Mouse (Mus musculus): Measurements from ENCODE around the gene Cdsn. TPM values are rescaled to one million over a fixed set of nuclear protein-coding genes. Genes with fewer than 3 reads are reported as not detected.

The Cdsn gene
- total RNA-seq, 2 experiments from 2014 or later: not detected

DNA sequence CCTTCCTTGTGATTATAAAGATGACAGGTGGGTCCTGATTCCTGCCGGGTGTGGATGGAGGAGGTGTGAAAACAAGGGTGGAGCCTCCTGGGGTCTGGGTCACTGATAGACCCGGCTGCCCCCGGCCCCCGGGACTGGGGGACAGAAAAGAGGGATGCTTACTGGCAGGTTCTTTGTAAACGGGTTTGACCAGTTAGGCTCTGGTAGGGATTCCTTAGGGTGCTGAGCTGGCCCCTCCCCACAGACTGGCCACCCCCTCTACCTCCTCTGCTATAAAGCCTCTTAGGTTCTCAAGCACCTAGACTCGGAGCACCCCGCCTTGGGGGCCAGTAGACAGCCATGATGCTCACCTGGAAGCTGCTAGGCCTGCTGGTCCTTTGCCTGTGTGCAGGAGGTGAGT, 19.0 kb upstream of the Cdsn start, which contains the start of gene Psors1c2:
Gene Psors1c2 (plus strand): TSS at position 301 of the 400 bp plus-strand sequence.
- ATAC-seq (ENCODE audit: poor library complexity, severe bottlenecking): no peak

- peak; percentile 75 for ATAC-seq (ENCODE audit: poor library complexity, severe bottlenecking)
Measured at GRCm38 (mm10) chr17:35534343-35534742, 17.6 kb upstream of the Cdsn start.

GRCm38 (mm10) chr17:35537421-35537820, 14.5 kb upstream of the Cdsn start:
- ATAC-seq (ENCODE audit: poor library complexity, severe bottlenecking): no peak

DNA sequence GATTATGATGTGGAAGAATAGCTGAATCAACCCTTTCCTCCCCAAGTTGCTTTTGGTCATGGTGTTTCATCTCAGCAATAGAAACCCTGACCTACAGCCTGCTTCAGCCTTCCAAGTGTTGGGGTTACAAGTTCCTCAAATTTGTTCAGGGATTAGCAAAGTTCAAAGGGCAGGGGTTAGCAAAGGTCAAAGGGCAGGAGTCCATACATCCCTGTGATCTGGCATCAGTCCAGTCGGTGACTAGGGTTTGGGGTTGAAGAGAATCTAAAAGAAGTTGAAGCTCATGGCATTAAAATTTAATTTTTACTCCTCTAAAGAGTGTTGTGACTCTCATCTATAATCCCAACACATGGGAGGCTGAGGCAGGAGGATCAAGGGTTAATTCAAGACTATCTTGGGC, 13.5 kb upstream of the Cdsn start:
- no peak for ATAC-seq (ENCODE audit: poor library complexity, severe bottlenecking)

DNA sequence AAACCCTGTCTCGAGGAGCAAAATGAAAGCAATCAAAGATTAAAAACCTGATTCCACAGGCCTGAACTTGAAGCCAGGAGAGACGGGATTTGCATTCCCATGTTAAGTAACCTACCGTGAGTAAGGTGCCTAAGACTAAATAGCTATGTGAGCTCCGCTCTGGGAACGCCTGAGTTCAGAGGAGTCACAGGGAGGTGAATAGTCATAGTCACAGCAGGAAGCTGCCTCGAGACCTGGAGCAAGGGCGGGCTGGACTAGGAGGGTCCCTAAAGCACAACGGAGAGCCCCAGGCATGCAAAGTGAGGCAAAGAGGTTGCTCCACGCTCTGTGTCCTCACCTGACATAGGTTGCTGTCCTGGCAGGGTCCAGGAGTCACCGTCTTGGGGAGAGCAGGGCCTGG, 12.4 kb upstream of the Cdsn start:
- ATAC-seq (ENCODE audit: poor library complexity, severe bottlenecking): no peak

- ATAC-seq (ENCODE audit: poor library complexity, severe bottlenecking): no peak
Measured at GRCm38 (mm10) chr17:35542761-35543411, 9.0 kb upstream of the Cdsn start.

GRCm38 (mm10) chr17:35543412-35543861, 8.5 kb upstream of the Cdsn start:
- no peak for ATAC-seq (ENCODE audit: poor library complexity, severe bottlenecking)

DNA sequence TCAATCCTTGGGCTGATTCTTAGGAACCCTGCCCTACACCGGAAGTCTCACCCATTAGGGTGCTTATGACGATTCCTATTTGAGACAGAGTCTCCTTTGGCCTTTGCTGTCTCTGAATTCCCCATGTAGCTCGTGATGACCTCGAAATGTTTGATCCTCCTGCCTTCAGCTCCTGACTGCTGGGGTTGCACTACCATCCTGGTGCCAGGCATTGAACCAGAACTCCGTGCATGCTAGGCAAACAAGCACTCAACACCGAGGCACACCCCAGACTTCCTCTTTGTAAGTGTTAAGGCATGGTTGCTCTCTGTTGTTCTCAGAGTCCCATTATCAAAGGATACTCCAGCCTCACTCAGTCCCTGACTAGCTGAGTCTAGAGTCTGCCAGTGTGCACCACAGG, 7.9 kb upstream of the Cdsn start:
- no peak for ATAC-seq (ENCODE audit: poor library complexity, severe bottlenecking)

- 0 out of 2 replicates have a peak, but pooled peaks have one; percentile 52 for ATAC-seq (ENCODE audit: poor library complexity, severe bottlenecking)
Measured at GRCm38 (mm10) chr17:35544680-35545079, 7.2 kb upstream of the Cdsn start.

DNA sequence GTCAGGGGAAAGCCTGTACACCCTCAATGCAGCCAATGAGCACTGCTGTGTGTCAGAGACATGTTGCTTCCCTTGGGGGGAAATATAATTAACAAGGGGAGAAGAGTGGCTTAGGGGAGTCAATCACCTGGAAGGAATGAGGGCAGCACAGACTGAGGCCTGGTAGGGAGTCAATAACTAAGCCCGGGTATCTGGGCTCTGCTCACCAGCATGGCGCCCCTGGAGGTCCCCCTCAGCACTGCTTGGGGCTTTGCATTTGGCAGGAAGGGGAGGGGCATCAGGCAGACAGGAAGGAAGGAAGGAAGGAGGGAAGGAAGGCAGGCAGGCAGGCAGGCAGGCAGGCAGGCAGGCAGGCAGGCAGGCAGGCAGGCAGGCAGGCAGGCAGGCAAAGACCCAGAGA, 4.5 kb upstream of the Cdsn start:
- ATAC-seq (ENCODE audit: poor library complexity, severe bottlenecking): no peak

- ATAC-seq (ENCODE audit: poor library complexity, severe bottlenecking): no peak
Measured at GRCm38 (mm10) chr17:35548636-35549035, 3.3 kb upstream of the Cdsn start.

- no peak for ATAC-seq (ENCODE audit: poor library complexity, severe bottlenecking)
Measured at GRCm38 (mm10) chr17:35549437-35550142, 2.3 kb upstream of the Cdsn start.

DNA sequence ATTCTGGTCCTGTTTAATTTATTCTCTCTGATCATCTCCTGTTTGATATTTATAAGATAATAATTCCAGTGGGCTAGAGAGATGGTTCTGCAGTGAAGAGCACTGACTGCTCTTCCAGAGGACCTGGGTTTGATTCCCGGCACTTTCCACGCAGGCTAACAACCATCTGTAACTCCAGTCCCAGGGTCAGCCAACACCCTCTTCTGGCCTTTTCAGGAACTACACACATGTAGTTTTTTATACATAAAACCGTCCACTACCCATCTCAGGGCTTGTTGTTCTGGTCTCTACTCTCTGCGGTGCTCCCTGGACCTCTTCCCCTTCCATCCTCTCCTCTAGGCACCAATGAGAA, 1.8 kb upstream of the Cdsn start:
- ATAC-seq (ENCODE audit: poor library complexity, severe bottlenecking): no peak

DNA sequence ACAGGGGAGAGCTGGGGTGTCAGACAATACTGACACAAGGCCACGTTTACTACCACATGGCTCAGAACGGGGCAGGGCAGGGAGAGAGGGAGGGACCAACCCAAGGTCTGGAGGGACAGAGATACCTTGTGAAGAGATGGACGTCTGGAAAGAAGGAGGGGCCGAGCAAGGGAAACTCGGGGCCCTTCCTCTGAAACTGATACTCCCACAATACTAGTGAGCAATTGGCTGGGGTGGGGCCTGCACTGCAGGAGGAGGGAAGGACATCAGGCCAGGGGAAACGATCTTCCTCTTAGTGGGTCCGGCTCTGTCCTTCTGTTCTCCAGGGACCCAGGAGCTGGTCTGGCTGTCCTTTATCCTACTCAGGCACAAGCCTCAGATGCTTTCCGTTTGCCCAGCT, 1.1 kb upstream of the Cdsn start:
- ATAC-seq (ENCODE audit: poor library complexity, severe bottlenecking): no peak

DNA sequence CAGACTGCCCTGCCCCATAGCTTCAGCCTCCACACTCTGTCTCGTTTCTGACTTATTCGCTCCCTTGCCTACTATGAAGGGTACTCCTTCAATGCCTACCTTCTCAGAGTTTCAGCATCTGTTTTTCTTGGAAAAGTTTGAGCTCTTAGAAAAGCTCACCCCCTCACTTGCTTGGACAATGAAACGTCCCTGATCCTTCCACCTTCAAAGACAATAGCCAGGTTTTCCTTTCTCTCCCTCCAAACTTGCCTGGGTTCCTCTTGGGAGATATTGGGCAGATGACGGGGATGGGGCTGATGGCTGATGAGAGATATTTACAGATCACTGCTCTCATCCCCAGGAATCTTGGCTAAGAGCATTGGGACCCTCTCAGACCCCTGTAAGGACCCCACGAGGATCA, 2.4 kb downstream of the Cdsn start:
- ATAC-seq (ENCODE audit: poor library complexity, severe bottlenecking): no peak

- no peak for ATAC-seq (ENCODE audit: poor library complexity, severe bottlenecking)
Measured at GRCm38 (mm10) chr17:35554761-35555397, 3.0 kb downstream of the Cdsn start.

DNA sequence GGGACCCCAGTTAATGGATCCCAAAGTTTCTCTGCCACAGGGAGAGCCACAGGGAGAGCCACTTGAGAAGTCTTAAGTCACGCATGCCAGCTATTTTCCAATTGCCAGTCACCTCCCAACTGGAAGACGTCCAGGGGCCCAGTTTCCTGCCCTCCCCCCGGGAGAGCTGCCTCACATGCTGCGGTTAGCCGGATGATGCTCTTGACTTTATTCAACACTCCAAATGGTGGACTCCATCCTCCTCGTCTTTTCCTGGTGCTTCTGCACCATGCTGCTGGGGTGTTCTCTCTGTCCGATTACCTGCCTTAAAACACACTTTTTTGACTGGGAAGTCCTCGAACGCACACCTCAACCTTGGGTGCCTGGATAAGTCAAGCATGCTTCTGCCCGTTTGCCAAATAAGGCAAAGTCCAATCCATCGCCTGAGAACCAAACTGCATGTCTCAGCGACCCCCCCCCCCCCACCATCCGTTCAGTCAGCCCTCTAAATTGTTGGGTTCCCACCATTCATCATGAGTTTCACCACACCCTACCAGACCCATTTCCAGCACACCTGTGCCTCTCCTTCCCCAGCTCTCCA, 4.3 kb downstream of the Cdsn start:
- ATAC-seq (ENCODE audit: poor library complexity, severe bottlenecking): no peak

DNA sequence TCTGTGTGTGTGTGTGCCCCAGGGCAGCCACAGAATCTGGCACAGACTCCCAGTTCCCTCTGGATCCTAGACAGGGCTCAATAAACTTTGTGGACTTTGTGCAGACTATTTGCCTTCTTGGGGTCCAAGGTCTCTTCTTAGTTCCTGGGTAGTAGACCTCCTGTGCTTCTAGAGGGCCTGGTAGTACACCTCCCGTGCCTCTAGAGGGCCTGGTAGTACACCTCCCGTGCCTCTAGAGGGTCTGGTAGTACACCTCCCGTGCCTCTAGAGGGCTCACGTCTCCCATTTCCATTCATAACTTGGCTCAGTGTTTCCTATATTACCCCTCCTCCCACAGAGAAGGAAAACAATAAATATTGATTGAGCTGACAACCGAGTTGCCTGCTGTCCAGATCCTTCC, 4.9 kb downstream of the Cdsn start:
- ATAC-seq (ENCODE audit: poor library complexity, severe bottlenecking): 0 out of 2 replicates have a peak, but pooled peaks have one; percentile 52

DNA sequence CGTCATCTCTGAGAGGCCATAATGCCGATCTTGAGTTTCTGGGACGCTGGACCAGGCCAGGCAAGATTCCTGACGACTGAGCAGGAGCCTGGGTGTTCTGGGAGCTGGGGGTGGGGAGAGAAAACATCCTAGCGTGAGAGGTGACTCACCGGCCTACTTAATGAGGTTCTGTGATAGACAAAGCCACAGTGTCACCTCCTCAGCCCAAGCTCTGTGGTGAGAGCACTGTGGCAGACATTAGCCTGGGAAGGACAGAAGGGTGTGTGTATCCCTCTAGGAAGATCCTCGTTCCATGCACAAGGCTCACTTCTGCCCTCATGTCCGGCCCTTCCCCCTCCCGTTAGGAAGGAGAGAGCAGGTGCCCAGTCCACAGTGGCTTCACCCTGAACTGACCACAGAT, 5.4 kb downstream of the Cdsn start:
- no peak for ATAC-seq (ENCODE audit: poor library complexity, severe bottlenecking)

GRCm38 (mm10) chr17:35558216-35558615, 6.3 kb downstream of the Cdsn start:
- ATAC-seq (ENCODE audit: poor library complexity, severe bottlenecking): no peak

DNA sequence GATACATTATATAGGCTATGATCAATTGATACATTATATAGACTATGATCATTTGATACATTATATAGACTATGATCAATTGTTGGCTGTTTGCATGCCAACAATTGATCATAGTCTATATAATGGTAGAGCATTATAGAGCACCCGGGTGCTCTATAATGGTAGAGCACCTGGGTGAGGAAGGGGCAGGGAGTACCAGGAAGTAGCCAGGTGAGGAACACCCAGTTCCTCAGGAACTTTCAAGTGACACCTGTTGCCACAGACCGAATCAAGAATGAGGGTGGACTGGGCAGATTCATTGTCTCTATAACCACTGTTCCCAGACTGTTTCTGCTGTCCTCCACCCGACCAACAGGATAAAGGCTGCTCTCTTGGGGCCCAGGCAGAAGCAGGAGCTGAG, 15.2 kb downstream of the Cdsn start, which contains the start of gene 2300002M23Rik:
Gene 2300002M23Rik (plus strand): TSS at position 301 of the 400 bp plus-strand sequence.
- no peak for ATAC-seq (ENCODE audit: poor library complexity, severe bottlenecking)

GRCm38 (mm10) chr17:35567767-35568166, 15.8 kb downstream of the Cdsn start:
- ATAC-seq (ENCODE audit: poor library complexity, severe bottlenecking): no peak

All from megakaryocyte, adult 5-6 weeks (primary cell).